Mouse (Mus musculus): Measurements from ENCODE around the gene Sqstm1. TPM values are rescaled to one million over a fixed set of nuclear protein-coding genes. Genes with fewer than 3 reads are reported as not detected.

The Sqstm1 gene
- 405 and 426 TPM in 2 replicates for polyA plus RNA-seq (2015; fragmentation: Nextera tagmentation; extraction: Ambion mirVana)

GRCm38 (mm10) chr11:50210505-50211151 lies at the start of gene Sqstm1, which contains the start of gene Mgat4b:
TSS of gene Sqstm1 (minus strand) at chr11:50210827.
TSS of gene Mgat4b (plus strand) at chr11:50210890.
- H3K27me3 ChIP-seq (replicated peaks; ENCODE audit: insufficient read depth, low read length), result no peaks in the 10 kb centered on the region
- no peaks in the 10 kb centered on the region for H3K9me3 ChIP-seq (ENCODE audit: low read length)
- peak; percentile 83 for DNase-seq (ENCODE audit: low spot score)
- H3K4me2 ChIP-seq (replicated peaks; ENCODE audit: low read depth, low read length), result peak within 1 kb of the TSS; percentile 62
- peak; percentile 60 for ATAC-seq
- TF ChIP-seq EP300 (IDR thresholded peaks at IDR 0.05) (no peak), CTCF (IDR thresholded peaks at IDR 0.05) (peak; percentile 33; the same call in 1 of the 2 replicates)
- peak within 1 kb of the TSS; percentile 100 for H3K27ac ChIP-seq (ENCODE audit: low read length)
- peak within 1 kb of the TSS; percentile 100 for H3K9ac ChIP-seq (replicated peaks; ENCODE audit: low read depth)
- peaks cover 22% of the 10 kb centered on the region; the same call in 1 of the 2 replicates for H3K4me1 ChIP-seq (ENCODE audit: insufficient read depth, low read depth, low read length)
- H3K4me3 ChIP-seq (ENCODE audit: low read depth, low read length), result peak within 1 kb of the TSS; percentile 99
- peaks cover 25% of the 10 kb centered on the region for H3K36me3 ChIP-seq (ENCODE audit: insufficient read depth, low read length)
- WGBS, result under 1% methylated on average over 47 of the region's 48 CpGs

GRCm38 (mm10) chr11:50258310-50258709 lies 47.7 kb upstream of the Sqstm1 start:
- Histone ChIP-seq H3K4me1 (ENCODE audit: insufficient read depth, low read depth, low read length) (no peaks in the 10 kb centered on the region), H3K27ac (ENCODE audit: low read length) (no peak overlapping the region), H3K9me3 (ENCODE audit: low read length) (no peaks in the 10 kb centered on the region), H3K4me3 (ENCODE audit: low read depth, low read length) (no peak overlapping the region), H3K27me3 (replicated peaks; ENCODE audit: insufficient read depth, low read length) (no peaks in the 10 kb centered on the region), H3K9ac (replicated peaks; ENCODE audit: low read depth) (no peak overlapping the region), H3K36me3 (ENCODE audit: insufficient read depth, low read length) (peaks cover 37% of the 10 kb centered on the region), H3K4me2 (replicated peaks; ENCODE audit: low read depth, low read length) (no peak overlapping the region)
- no peak for DNase-seq (ENCODE audit: low spot score)
- 83% methylated on average over 7 of the region's 7 CpGs for WGBS
- ATAC-seq, result no peak
- TF ChIP-seq CTCF (IDR thresholded peaks at IDR 0.05) (no peak), EP300 (IDR thresholded peaks at IDR 0.05) (no peak)

DNA sequence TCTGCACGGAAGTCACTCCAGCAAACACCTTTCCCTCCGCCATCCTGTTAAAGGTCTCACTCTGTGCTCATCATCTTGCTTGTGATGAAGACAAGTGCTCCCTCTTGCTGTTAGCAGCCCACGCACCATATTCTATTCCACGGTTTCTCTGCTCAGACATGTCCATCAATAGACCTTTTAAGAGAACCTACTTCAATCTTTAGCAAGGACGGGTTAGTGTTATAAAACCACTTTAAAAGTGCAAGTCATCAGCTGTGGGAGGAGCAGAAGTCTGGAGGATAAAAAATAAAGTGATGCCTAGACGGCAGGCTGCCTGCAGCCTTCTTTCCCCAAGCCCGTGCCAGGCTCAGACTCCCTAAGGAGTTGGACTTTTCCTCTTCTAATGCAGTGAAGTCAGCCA lies 46.0 kb upstream of the Sqstm1 start:
- Histone ChIP-seq H3K36me3 (ENCODE audit: insufficient read depth, low read length) (peaks cover 30% of the 10 kb centered on the region), H3K4me1 (ENCODE audit: insufficient read depth, low read depth, low read length) (no peaks in the 10 kb centered on the region), H3K4me3 (ENCODE audit: low read depth, low read length) (no peak overlapping the region), H3K4me2 (replicated peaks; ENCODE audit: low read depth, low read length) (no peak overlapping the region), H3K9me3 (ENCODE audit: low read length) (no peaks in the 10 kb centered on the region), H3K9ac (replicated peaks; ENCODE audit: low read depth) (no peak overlapping the region), H3K27me3 (replicated peaks; ENCODE audit: insufficient read depth, low read length) (no peaks in the 10 kb centered on the region), H3K27ac (ENCODE audit: low read length) (no peak overlapping the region)
- TF ChIP-seq CTCF (IDR thresholded peaks at IDR 0.05) (no peak), EP300 (IDR thresholded peaks at IDR 0.05) (no peak)
- 76% methylated on average over 7 of the region's 7 CpGs for WGBS
- ATAC-seq (no peak), DNase-seq (ENCODE audit: low spot score) (no peak)

GRCm38 (mm10) chr11:50254010-50254580 lies 43.5 kb upstream of the Sqstm1 start:
- ATAC-seq (no peak), DNase-seq (ENCODE audit: low spot score) (no peak)
- Histone ChIP-seq H3K4me1 (ENCODE audit: insufficient read depth, low read depth, low read length) (no peaks in the 10 kb centered on the region), H3K36me3 (ENCODE audit: insufficient read depth, low read length) (peaks cover 9% of the 10 kb centered on the region; the same call in 1 of the 2 replicates), H3K27me3 (replicated peaks; ENCODE audit: insufficient read depth, low read length) (no peaks in the 10 kb centered on the region), H3K4me3 (ENCODE audit: low read depth, low read length) (no peak overlapping the region), H3K9me3 (ENCODE audit: low read length) (no peaks in the 10 kb centered on the region), H3K4me2 (replicated peaks; ENCODE audit: low read depth, low read length) (no peak overlapping the region), H3K9ac (replicated peaks; ENCODE audit: low read depth) (no peak overlapping the region), H3K27ac (ENCODE audit: low read length) (no peak overlapping the region)
- 71% methylated on average over 12 of the region's 12 CpGs for WGBS
- TF ChIP-seq CTCF (IDR thresholded peaks at IDR 0.05) (no peak), EP300 (IDR thresholded peaks at IDR 0.05) (no peak)

DNA sequence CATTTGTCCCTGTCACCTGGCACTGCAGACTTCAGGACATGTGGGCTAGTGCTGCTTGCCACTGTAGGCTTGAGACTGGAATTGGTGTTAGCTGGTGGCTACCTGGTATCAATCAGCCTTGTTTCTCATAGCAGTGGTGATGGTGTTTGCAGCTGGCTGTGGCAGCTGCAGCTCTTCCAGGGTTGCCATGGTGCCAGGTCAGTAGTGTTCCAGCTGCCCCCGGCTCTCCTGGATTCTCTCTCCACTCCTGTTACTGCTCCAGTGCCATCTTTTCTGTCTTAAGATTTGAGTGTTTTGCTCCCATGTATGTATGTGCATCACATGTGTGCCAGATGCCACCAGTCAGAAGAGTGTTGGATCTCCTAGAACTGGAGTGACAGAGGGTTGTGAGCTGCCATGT lies 42.8 kb upstream of the Sqstm1 start:
- Histone ChIP-seq H3K36me3 (ENCODE audit: insufficient read depth, low read length) (peaks cover 9% of the 10 kb centered on the region; the same call in 1 of the 2 replicates), H3K4me2 (replicated peaks; ENCODE audit: low read depth, low read length) (no peak overlapping the region), H3K9ac (replicated peaks; ENCODE audit: low read depth) (no peak overlapping the region), H3K27ac (ENCODE audit: low read length) (no peak overlapping the region), H3K27me3 (replicated peaks; ENCODE audit: insufficient read depth, low read length) (no peaks in the 10 kb centered on the region), H3K4me3 (ENCODE audit: low read depth, low read length) (no peak overlapping the region), H3K9me3 (ENCODE audit: low read length) (no peaks in the 10 kb centered on the region), H3K4me1 (ENCODE audit: insufficient read depth, low read depth, low read length) (no peaks in the 10 kb centered on the region)
- whole genome bisulfite sequencing, result 55% methylated on average over 1 of the region's 1 CpGs
- TF ChIP-seq EP300 (IDR thresholded peaks at IDR 0.05) (no peak), CTCF (IDR thresholded peaks at IDR 0.05) (no peak)
- ATAC-seq, result no peak
- no peak for DNase-seq (ENCODE audit: low spot score)

- DNase-seq (ENCODE audit: low spot score) (no peak), ATAC-seq (no peak)
- TF ChIP-seq EP300 (IDR thresholded peaks at IDR 0.05), result no peak
- TF ChIP-seq CTCF (IDR thresholded peaks at IDR 0.05), result no peak
- Histone ChIP-seq H3K27me3 (replicated peaks; ENCODE audit: insufficient read depth, low read length) (no peaks in the 10 kb centered on the region), H3K4me1 (ENCODE audit: insufficient read depth, low read depth, low read length) (no peaks in the 10 kb centered on the region), H3K36me3 (ENCODE audit: insufficient read depth, low read length) (peaks cover 9% of the 10 kb centered on the region; the same call in 1 of the 2 replicates), H3K9me3 (ENCODE audit: low read length) (no peaks in the 10 kb centered on the region), H3K9ac (replicated peaks; ENCODE audit: low read depth) (no peak overlapping the region), H3K4me3 (ENCODE audit: low read depth, low read length) (no peak overlapping the region), H3K4me2 (replicated peaks; ENCODE audit: low read depth, low read length) (no peak overlapping the region), H3K27ac (ENCODE audit: low read length) (0 out of 2 replicates have a peak overlapping the region, but pooled peaks have one; percentile 64)
- WGBS, result 47% methylated on average over 11 of the region's 11 CpGs
Measured at GRCm38 (mm10) chr11:50252684-50253265, 42.1 kb upstream of the Sqstm1 start.
